Mouse (Mus musculus) erythroblast, embryonic 14.5 days (primary cell): ENCODE measurements around the gene Gm6367. TPM values are rescaled to one million over a fixed set of nuclear protein-coding genes. Genes with fewer than 3 reads are reported as not detected.
"Not testable (repeated sequence)": the region's sequence is repeated elsewhere in the genome, so short reads cannot be mapped to it uniquely, and the experiment has no call there.

Experiments
- H3K27me3 ChIP-seq: 2 replicates; pipeline ENCODE4 v1.6.1; 2012; ENCODE audit warnings: inconsistent platforms; ENCODE audit not compliant: control insufficient read depth
- H3K36me3 ChIP-seq: 2 replicates; pipeline ENCODE4 v1.6.1; 2012; ENCODE audit warnings: mild to moderate bottlenecking, inconsistent platforms; ENCODE audit not compliant: control insufficient read depth
- H3K4me1 ChIP-seq: 2 replicates; pipeline ENCODE4 v1.6.1; 2012; ENCODE audit warnings: inconsistent platforms; ENCODE audit not compliant: control insufficient read depth
- H3K4me3 ChIP-seq: replicated peaks from 2 replicates; pipeline ENCODE3; 2012; ENCODE audit warnings: moderate library complexity, mild to moderate bottlenecking, inconsistent platforms
- H3K9me3 ChIP-seq: 2 replicates; pipeline ENCODE4 v1.6.1; 2012; ENCODE audit warnings: low read length, inconsistent platforms, mixed read lengths; ENCODE audit not compliant: control insufficient read depth
- polyA plus RNA-seq: library from polyadenylated mRNA; stranded (reverse); fragments of >175 nt; gene quantifications from 2 replicates; pipeline ENCODE4 v1.2.3, GENCODE M21; 2012

The Gm6367 gene
- polyA plus RNA-seq = not detected in 2 replicates

DNA sequence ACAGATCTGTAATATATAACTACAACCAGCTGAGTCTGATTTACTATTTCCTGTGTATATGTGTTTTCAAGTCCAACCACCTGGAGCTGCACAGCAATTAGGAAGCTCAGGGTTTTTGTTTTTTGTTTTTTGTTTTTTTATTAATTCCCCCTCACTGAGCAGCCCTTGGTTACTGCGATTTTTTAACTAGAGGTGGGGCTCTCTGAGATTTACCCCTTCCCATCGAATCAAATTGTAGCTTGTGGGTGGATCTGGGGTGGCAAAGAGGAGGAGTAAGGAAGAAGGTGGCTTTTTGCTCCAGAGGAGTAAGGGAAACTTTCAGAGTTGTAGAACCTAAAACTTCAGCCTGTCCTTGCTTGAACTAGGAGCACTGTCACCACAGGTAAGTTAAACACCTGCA, at the start of gene Gm6367:
TSS of gene Gm6367 (plus strand) at position 301 of the 400 bp plus-strand sequence.
- not testable (repeated sequence) for H3K36me3 ChIP-seq

More for the DNA sequence above, at the start of gene Gm6367:
- H3K27me3 ChIP-seq, H3K4me3 ChIP-seq, H3K4me1 ChIP-seq, H3K9me3 ChIP-seq: not testable (repeated sequence)

Other genes with a start within 250 kb of the Gm6367 start
- not detected in 2 replicates for gene Gm3183, start 123.2 kb upstream of the Gm6367 start, polyA plus RNA-seq
- not detected in 2 replicates for gene Gm7942, start 118.3 kb downstream of the Gm6367 start, polyA plus RNA-seq
- not detected in 2 replicates for gene Gm16513, start 194.0 kb downstream of the Gm6367 start, polyA plus RNA-seq